Mouse (Mus musculus) kidney, embryonic 14.5 days (tissue): Measurements from ENCODE around the gene Micu1. TPM values are rescaled to one million over a fixed set of nuclear protein-coding genes. Genes with fewer than 3 reads are reported as not detected.
A peak's percentile ranks its signal among the peaks of the same experiment; 100 is the strongest.
"Not testable (repeated sequence)": the region's sequence is repeated elsewhere in the genome, so short reads cannot be mapped to it uniquely, and the experiment has no call there.

Source experiments
- ATAC-seq: fragments of 200-750 bp; cut with Nextera tagmentation; 2 replicates; pipeline ENCODE4 v1.8.0; 2017; ENCODE audit warnings: moderate number of reproducible peaks, mild to moderate bottlenecking, moderate TSS enrichment, moderate library complexity; ENCODE audit not compliant: low FRiP score, low TSS enrichment
- H3K27ac ChIP-seq: fragments of 300-500 bp; sonication (generic); 2 replicates; pipeline ENCODE4 v1.5.1; 2014; ENCODE audit warnings: low read depth, mild to moderate bottlenecking, low read length, moderate library complexity, mixed read lengths
- H3K27me3 ChIP-seq: fragments of 300-500 bp; sonication (generic); 2 replicates; pipeline ENCODE4 v1.6.1; 2014; ENCODE audit warnings: mild to moderate bottlenecking, low read length; ENCODE audit not compliant: control insufficient read depth, insufficient read depth
- H3K36me3 ChIP-seq: fragments of 300-500 bp; sonication (generic); 2 replicates; pipeline ENCODE4 v1.6.1; 2014; ENCODE audit warnings: low read length, mixed read lengths; ENCODE audit not compliant: control insufficient read depth, insufficient read depth
- H3K4me1 ChIP-seq: fragments of 300-500 bp; sonication (generic); 2 replicates; pipeline ENCODE4 v1.6.1; 2014; ENCODE audit warnings: low read length, mixed read lengths; ENCODE audit not compliant: control insufficient read depth, insufficient read depth
- H3K4me2 ChIP-seq: fragments of 300-500 bp; sonication (generic); replicated peaks from 2 replicates; pipeline ENCODE4 v1.6.1; 2014; ENCODE audit warnings: low read depth, mild to moderate bottlenecking, low read length
- H3K4me3 ChIP-seq: fragments of 300-500 bp; sonication (generic); 2 replicates; pipeline ENCODE4 v1.5.1; 2014; ENCODE audit warnings: mild to moderate bottlenecking, low read length
- H3K9ac ChIP-seq: fragments of 300-500 bp; sonication (generic); 2 replicates; pipeline ENCODE4 v1.6.1; 2014; ENCODE audit warnings: low read depth, mild to moderate bottlenecking, low read length, moderate library complexity
- H3K9me3 ChIP-seq: fragments of 300-500 bp; sonication (generic); 2 replicates; pipeline ENCODE4 v1.6.1; 2016; ENCODE audit warnings: low read length; ENCODE audit not compliant: control insufficient read depth
- WGBS: fragments of 180-500 bp; shearing (Covaris S2); extraction: QIAGEN DNeasy Blood & Tissue Kit; methylation state at CpG from one replicate; pipeline ENCODE4 v1.1.7; 2014; 5-methylcytosine and 5-hydroxymethylcytosine counted together
- polyA plus RNA-seq: library from polyadenylated mRNA; unstranded; fragments of >200 nt; fragmentation: Nextera tagmentation; extraction: Ambion mirVana; gene quantifications from 2 replicates; pipeline ENCODE4 v1.2.1, GENCODE M21; 2014

The Micu1 gene
- polyA plus RNA-seq: 57.0 and 83.3 TPM in 2 replicates

GRCm38 (mm10) chr10:59702207-59703032 is at the start of gene Micu1:
Gene Micu1 (plus strand): TSS chr10:59702477.
- H3K9ac ChIP-seq: peak within 1 kb of the TSS; percentile 67

GRCm38 (mm10) chr10:59656799-59657198 is 45.5 kb upstream of the Micu1 start:
- WGBS: 79% methylated on average over 13 of the region's 13 CpGs

More at GRCm38 (mm10) chr10:59702207-59703032, at the start of gene Micu1:
- Histone ChIP-seq H3K9me3 (no peaks in the 10 kb centered on the region), H3K27ac (peak within 1 kb of the TSS; percentile 76), H3K27me3 (no peaks in the 10 kb centered on the region), H3K4me2 (peak within 1 kb of the TSS; percentile 76), H3K36me3 (no peaks in the 10 kb centered on the region), H3K4me1 (peaks cover 10% of the 10 kb centered on the region), H3K4me3 (peak within 1 kb of the TSS; percentile 78)
- WGBS: under 1% methylated on average over 42 of the region's 48 CpGs
- ATAC-seq: peak; percentile 98

GRCm38 (mm10) chr10:59664765-59665164 is 37.5 kb upstream of the Micu1 start:
- ATAC-seq: no peak
- WGBS: 52% methylated on average over 2 of the region's 2 CpGs

More at GRCm38 (mm10) chr10:59656799-59657198, 45.5 kb upstream of the Micu1 start:
- Histone ChIP-seq H3K27ac (no peak overlapping the region), H3K36me3 (no peaks in the 10 kb centered on the region), H3K27me3 (no peaks in the 10 kb centered on the region), H3K9me3 (0 out of 2 replicates have a peak, but pooled peaks cover 4% of the 10 kb centered on the region), H3K4me1 (no peaks in the 10 kb centered on the region), H3K9ac (no peak overlapping the region), H3K4me2 (no peak overlapping the region), H3K4me3 (no peak overlapping the region)
- no peak for ATAC-seq

GRCm38 (mm10) chr10:59665503-59666291 is 36.6 kb upstream of the Micu1 start:
- Histone ChIP-seq H3K4me3 (no peak overlapping the region), H3K9me3 (no peaks in the 10 kb centered on the region), H3K4me2 (no peak overlapping the region), H3K4me1 (no peaks in the 10 kb centered on the region), H3K27me3 (no peaks in the 10 kb centered on the region), H3K9ac (no peak overlapping the region), H3K36me3 (no peaks in the 10 kb centered on the region), H3K27ac (no peak overlapping the region)
- 71% methylated on average over 13 of the region's 13 CpGs for WGBS
- ATAC-seq: no peak

More at GRCm38 (mm10) chr10:59664765-59665164, 37.5 kb upstream of the Micu1 start:
- no peak overlapping the region for H3K4me2 ChIP-seq
- no peak overlapping the region for H3K9ac ChIP-seq
- H3K27ac ChIP-seq: no peak overlapping the region
- H3K4me3 ChIP-seq: no peak overlapping the region
- H3K9me3 ChIP-seq: 0 out of 2 replicates have a peak, but pooled peaks cover 4% of the 10 kb centered on the region
- H3K36me3 ChIP-seq: no peaks in the 10 kb centered on the region
- H3K27me3 ChIP-seq: no peaks in the 10 kb centered on the region
- H3K4me1 ChIP-seq: no peaks in the 10 kb centered on the region

- H3K9ac ChIP-seq: no peak overlapping the region
- H3K4me3 ChIP-seq: no peak overlapping the region
- no peaks in the 10 kb centered on the region for H3K4me1 ChIP-seq
- no peak overlapping the region for H3K27ac ChIP-seq
- 69% methylated on average over 6 of the region's 6 CpGs for WGBS
- no peaks in the 10 kb centered on the region for H3K27me3 ChIP-seq
- no peaks in the 10 kb centered on the region for H3K9me3 ChIP-seq
- H3K4me2 ChIP-seq: no peak overlapping the region
- no peak for ATAC-seq
- H3K36me3 ChIP-seq: no peaks in the 10 kb centered on the region
Measured at GRCm38 (mm10) chr10:59667377-59667776, 34.9 kb upstream of the Micu1 start.

GRCm38 (mm10) chr10:59668491-59668890 is 33.8 kb upstream of the Micu1 start:
- WGBS: 82% methylated on average over 7 of the region's 7 CpGs
- no peak for ATAC-seq
- H3K27ac ChIP-seq: no peak overlapping the region
- H3K4me1 ChIP-seq: no peaks in the 10 kb centered on the region
- no peak overlapping the region for H3K9ac ChIP-seq
- no peaks in the 10 kb centered on the region for H3K27me3 ChIP-seq
- no peaks in the 10 kb centered on the region for H3K36me3 ChIP-seq
- no peak overlapping the region for H3K4me3 ChIP-seq
- no peak overlapping the region for H3K4me2 ChIP-seq
- H3K9me3 ChIP-seq: no peaks in the 10 kb centered on the region

- Histone ChIP-seq H3K4me2 (no peak overlapping the region), H3K27me3 (no peaks in the 10 kb centered on the region), H3K36me3 (no peaks in the 10 kb centered on the region), H3K4me1 (no peaks in the 10 kb centered on the region), H3K4me3 (no peak overlapping the region), H3K9me3 (peaks cover 2% of the 10 kb centered on the region), H3K9ac (no peak overlapping the region), H3K27ac (no peak overlapping the region)
- 93% methylated on average over 1 of the region's 1 CpGs for WGBS
- no peak for ATAC-seq
Measured at GRCm38 (mm10) chr10:59677836-59678235, 24.4 kb upstream of the Micu1 start.

GRCm38 (mm10) chr10:59679189-59679588 is 23.1 kb upstream of the Micu1 start:
- no peaks in the 10 kb centered on the region for H3K27me3 ChIP-seq
- no peak overlapping the region for H3K4me2 ChIP-seq
- H3K9me3 ChIP-seq: peaks cover 2% of the 10 kb centered on the region
- 78% methylated on average over 2 of the region's 2 CpGs for WGBS
- no peak overlapping the region for H3K4me3 ChIP-seq
- H3K27ac ChIP-seq: no peak overlapping the region
- ATAC-seq: no peak
- no peak overlapping the region for H3K9ac ChIP-seq
- no peaks in the 10 kb centered on the region for H3K36me3 ChIP-seq
- H3K4me1 ChIP-seq: no peaks in the 10 kb centered on the region

GRCm38 (mm10) chr10:59685586-59685985 is 16.7 kb upstream of the Micu1 start:
- not testable (repeated sequence) for H3K9me3 ChIP-seq, H3K4me1 ChIP-seq, H3K36me3 ChIP-seq, H3K4me3 ChIP-seq, H3K27ac ChIP-seq, ATAC-seq, H3K4me2 ChIP-seq, H3K27me3 ChIP-seq, H3K9ac ChIP-seq
- 88% methylated on average over 3 of the region's 3 CpGs for WGBS
